Mouse (Mus musculus) cortical plate, adult 2 months (tissue): ENCODE data around the gene Dtnb.

Experiments used
- CTCF ChIP-seq: fragments of 200-500 bp; IDR thresholded peaks from 2 replicates; pipeline ENCODE4 v1.5.1; 2011; ENCODE audit warnings: mild to moderate bottlenecking, control low read depth, low read length; ENCODE audit not compliant: insufficient read depth; ENCODE audit errors: extremely low read depth
- POLR2A ChIP-seq: fragments of 200-500 bp; IDR thresholded peaks from 2 replicates; pipeline ENCODE4 v1.6.1; 2011; ENCODE audit warnings: mild to moderate bottlenecking, low read length, control low read depth; ENCODE audit not compliant: insufficient read depth; ENCODE audit errors: extremely low read depth

DNA sequence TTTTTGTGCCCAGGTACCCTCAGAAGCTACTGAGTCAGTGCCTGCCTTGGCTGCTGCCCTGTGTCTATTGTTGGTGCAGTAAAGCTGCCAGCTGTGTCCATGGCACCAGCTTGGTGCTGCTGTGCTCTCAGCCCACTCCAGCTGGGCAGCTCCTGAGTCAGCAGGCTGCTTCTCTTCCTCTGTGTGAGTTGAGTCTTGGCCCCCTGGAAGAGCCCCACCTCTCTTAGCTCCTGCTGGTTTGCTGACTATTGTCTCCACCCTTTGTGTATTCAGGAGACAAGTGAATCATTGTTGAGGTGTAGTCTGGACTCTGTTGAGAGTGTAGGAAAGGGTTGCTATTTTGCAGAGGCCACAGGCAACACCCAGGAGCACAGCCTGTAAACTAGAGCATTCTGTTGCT lies 90.5 kb downstream of the Dtnb start:
- no peak for TF ChIP-seq CTCF
- no peak for TF ChIP-seq POLR2A
